Mouse (Mus musculus): ENCODE results near the gene Olfr1510. TPM values are rescaled to one million over a fixed set of nuclear protein-coding genes. Genes with fewer than 3 reads are reported as not detected.

The Olfr1510 gene
- not detected in 2 replicates for polyA plus RNA-seq (2012; rRNA removed)

DNA sequence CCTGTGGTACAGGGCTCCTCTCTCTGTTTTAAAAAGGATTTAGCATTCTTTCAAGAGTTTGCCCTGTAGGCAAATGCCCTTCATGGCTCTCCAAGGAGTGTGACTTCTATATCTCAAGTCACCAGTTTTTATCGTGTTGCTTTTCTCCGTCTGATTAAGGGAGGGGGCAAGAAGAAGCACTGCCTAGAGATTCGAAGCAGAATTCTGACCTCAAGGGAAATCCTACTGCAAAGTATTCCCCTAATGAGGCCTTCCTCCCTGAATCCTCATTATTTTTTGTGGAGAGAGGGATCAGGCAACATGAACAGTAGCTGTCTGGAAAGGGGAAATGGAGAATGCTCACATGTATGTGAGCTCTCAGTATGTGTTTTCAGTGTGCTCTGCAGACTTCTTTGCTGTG lies at the start of gene Olfr1510:
Gene Olfr1510, minus strand, starts transcription at position 101 of the 400 bp plus-strand sequence.

DNA sequence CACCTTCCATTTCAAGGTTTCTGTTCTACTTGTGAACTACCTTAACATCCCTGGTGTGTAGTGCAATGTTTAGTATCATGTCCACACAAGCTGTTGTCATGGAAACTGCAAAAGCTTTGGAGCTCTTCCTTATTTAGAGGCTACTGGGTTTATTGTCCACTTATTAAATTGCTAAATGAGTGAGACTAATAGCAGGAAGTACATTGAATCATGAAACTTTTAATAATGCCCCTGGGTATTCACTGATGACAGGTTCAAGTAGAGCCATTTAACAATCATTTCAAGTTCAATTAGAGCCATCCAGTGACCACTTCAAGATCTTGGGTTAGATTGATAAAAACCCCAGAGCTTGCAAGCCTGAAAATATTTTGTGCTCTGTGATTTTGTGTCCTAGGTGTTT lies 28.5 kb upstream of the Olfr1510 start, which contains the start of gene Olfr1509:
Gene Olfr1509, plus strand, starts transcription at position 301 of the 400 bp plus-strand sequence.

DNA sequence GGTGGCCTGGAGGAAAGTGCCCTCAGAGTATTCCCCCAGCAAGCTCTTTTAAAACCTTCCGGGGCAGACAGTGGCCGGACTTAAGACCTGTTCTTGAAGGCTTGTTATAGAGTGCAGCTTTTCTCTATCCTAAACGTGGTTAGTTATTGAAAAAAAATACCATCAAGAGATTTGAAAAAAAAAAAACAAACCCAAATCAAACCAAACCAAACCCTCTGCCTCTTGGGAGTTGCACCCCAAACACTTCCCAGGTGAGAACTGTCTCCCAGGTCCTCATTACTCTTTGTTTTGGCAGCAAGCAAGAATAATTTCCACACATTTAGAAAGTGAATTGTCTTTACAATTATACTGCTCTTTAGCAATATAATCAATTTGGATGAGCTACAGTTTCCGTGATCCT lies 16.9 kb downstream of the Olfr1510 start, which contains the start of gene Olfr1511:
Gene Olfr1511, minus strand, starts transcription at position 101 of the 400 bp plus-strand sequence.

GRCm38 (mm10) chr14:52379068-52379467 lies 35.1 kb downstream of the Olfr1510 start, which contains the start of gene Olfr1512:
TSS of gene Olfr1512 (minus strand) at chr14:52379168.

Other genes starting within 250 kb of the Olfr1510 start
- 15.5 and 16.5 TPM in 2 replicates for gene Supt16, start 217.0 kb downstream of the Olfr1510 start, polyA plus RNA-seq (2012; rRNA removed)
- gene Chd8, start 156.6 kb downstream of the Olfr1510 start, polyA plus RNA-seq (2012; rRNA removed): 10.3 and 12.0 TPM in 2 replicates
- 10.3 and 11.0 TPM in 2 replicates for gene Tox4, start 135.2 kb downstream of the Olfr1510 start, polyA plus RNA-seq (2012; rRNA removed)
- gene Rab2b, start 134.8 kb downstream of the Olfr1510 start, polyA plus RNA-seq (2012; rRNA removed): 3.7 and 4.0 TPM in 2 replicates
- gene Mettl3, start 109.2 kb downstream of the Olfr1510 start, polyA plus RNA-seq (2012; rRNA removed): 10.9 and 11.1 TPM in 2 replicates
- 1.3 TPM in 2 replicates for gene Sall2, start 85.6 kb downstream of the Olfr1510 start, polyA plus RNA-seq (2012; rRNA removed)
- gene Olfr1513, start 58.0 kb downstream of the Olfr1510 start, polyA plus RNA-seq (2012; rRNA removed): not detected in 2 replicates
- not detected in 2 replicates for gene Olfr1512, start 35.2 kb downstream of the Olfr1510 start, polyA plus RNA-seq (2012; rRNA removed)
- gene Olfr1511, start 17.0 kb downstream of the Olfr1510 start, polyA plus RNA-seq (2012; rRNA removed): not detected in 2 replicates
- gene Olfr1509, start 28.6 kb upstream of the Olfr1510 start, polyA plus RNA-seq (2012; rRNA removed): not detected in 2 replicates
- gene Olfr1508, start 53.1 kb upstream of the Olfr1510 start, polyA plus RNA-seq (2012; rRNA removed): not detected in 2 replicates
- gene Olfr1507, start 81.4 kb upstream of the Olfr1510 start, polyA plus RNA-seq (2012; rRNA removed): not detected in 2 replicates